Mouse (Mus musculus) megakaryocyte, embryonic 14.5 days (primary cell): ENCODE measurements at regions not wholly inside any gene's neighbourhood (a gene's known extent, or its start where the extent isn't known, plus 50 kb on each side); places are given as distances from the start of the nearest gene placed in this dataset.

Experiments used
- H3K27me3 ChIP-seq: replicated peaks from 2 replicates; pipeline ENCODE3; 2012; ENCODE audit warnings: inconsistent platforms
- H3K36me3 ChIP-seq: replicated peaks from 2 replicates; pipeline ENCODE3; 2012; ENCODE audit warnings: low read length, inconsistent platforms, mixed read lengths
- H3K4me1 ChIP-seq: 2 replicates; pipeline ENCODE4 v1.6.1; 2012; ENCODE audit warnings: inconsistent platforms
- H3K4me3 ChIP-seq: replicated peaks from 2 replicates; pipeline ENCODE3; 2012; ENCODE audit warnings: moderate library complexity, mild to moderate bottlenecking, inconsistent platforms
- H3K9me3 ChIP-seq: 2 replicates; pipeline ENCODE4 v1.6.1; 2012; ENCODE audit warnings: inconsistent platforms
- FLI1 ChIP-seq: IDR thresholded peaks from 2 replicates; pipeline ENCODE4 v1.6.1; 2012; ENCODE audit warnings: low read length, inconsistent platforms, mixed read lengths
- GATA1 ChIP-seq: IDR thresholded peaks from 3 replicates; pipeline ENCODE4 v1.6.1; 2012; ENCODE audit warnings: mixed read lengths, low read length, inconsistent platforms, borderline replicate concordance

GRCm38 (mm10) chr1:189099121-189099520 is 91.5 kb upstream of the Kctd3 start:
- H3K4me1 ChIP-seq = no peaks in the 10 kb centered on the region
- no peak overlapping the region for H3K4me3 ChIP-seq
- no peaks in the 10 kb centered on the region for H3K36me3 ChIP-seq
- peaks cover 9% of the 10 kb centered on the region; the same call in 1 of the 2 replicates for H3K9me3 ChIP-seq
- TF ChIP-seq GATA1 (no peak), FLI1 (no peak)
- H3K27me3 ChIP-seq = no peaks in the 10 kb centered on the region

- TF ChIP-seq GATA1 = no peak
- no peak for TF ChIP-seq FLI1
- Histone ChIP-seq H3K36me3 (no peaks in the 10 kb centered on the region), H3K9me3 (peaks cover 9% of the 10 kb centered on the region; the same call in 1 of the 2 replicates), H3K4me3 (no peak overlapping the region), H3K27me3 (no peaks in the 10 kb centered on the region), H3K4me1 (no peaks in the 10 kb centered on the region)
Observed at GRCm38 (mm10) chr1:189092819-189093218, 85.2 kb upstream of the Kctd3 start.

- TF ChIP-seq GATA1 (no peak), FLI1 (no peak)
- H3K27me3 ChIP-seq = no peaks in the 10 kb centered on the region
Observed at GRCm38 (mm10) chr1:189085245-189085644, 77.6 kb upstream of the Kctd3 start.

GRCm38 (mm10) chr1:189081267-189081666 is 73.6 kb upstream of the Kctd3 start:
- Histone ChIP-seq H3K4me3 (no peak overlapping the region), H3K9me3 (peaks cover 19% of the 10 kb centered on the region), H3K27me3 (no peaks in the 10 kb centered on the region), H3K4me1 (0 out of 2 replicates have a peak, but pooled peaks cover 2% of the 10 kb centered on the region), H3K36me3 (no peaks in the 10 kb centered on the region)
- TF ChIP-seq FLI1 = no peak
- TF ChIP-seq GATA1 = no peak

More at GRCm38 (mm10) chr1:189085245-189085644, 77.6 kb upstream of the Kctd3 start:
- H3K36me3 ChIP-seq = no peaks in the 10 kb centered on the region
- H3K4me3 ChIP-seq = no peak overlapping the region
- 0 out of 2 replicates have a peak, but pooled peaks cover 2% of the 10 kb centered on the region for H3K4me1 ChIP-seq
- peaks cover 17% of the 10 kb centered on the region for H3K9me3 ChIP-seq

- no peaks in the 10 kb centered on the region for H3K27me3 ChIP-seq
- peaks cover 22% of the 10 kb centered on the region for H3K9me3 ChIP-seq
- 0 out of 2 replicates have a peak, but pooled peaks cover 2% of the 10 kb centered on the region for H3K4me1 ChIP-seq
- H3K36me3 ChIP-seq = no peaks in the 10 kb centered on the region
- no peak for TF ChIP-seq FLI1
- TF ChIP-seq GATA1 = no peak
- H3K4me3 ChIP-seq = peak overlapping the region; percentile 48
Observed at GRCm38 (mm10) chr1:189080797-189081196, 73.2 kb upstream of the Kctd3 start.

- TF ChIP-seq FLI1 = no peak
- no peak for TF ChIP-seq GATA1
- peaks cover 16% of the 10 kb centered on the region for H3K9me3 ChIP-seq
Observed at GRCm38 (mm10) chr1:189079451-189080410, 72.1 kb upstream of the Kctd3 start.

GRCm38 (mm10) chr1:189077861-189078260 is 70.2 kb upstream of the Kctd3 start:
- 0 out of 2 replicates have a peak, but pooled peaks cover 2% of the 10 kb centered on the region for H3K4me1 ChIP-seq
- no peak overlapping the region for H3K4me3 ChIP-seq
- H3K36me3 ChIP-seq = no peaks in the 10 kb centered on the region
- 0 out of 2 replicates have a peak, but pooled peaks cover 9% of the 10 kb centered on the region for H3K9me3 ChIP-seq
- H3K27me3 ChIP-seq = no peaks in the 10 kb centered on the region
- TF ChIP-seq FLI1 (no peak), GATA1 (no peak)

More at GRCm38 (mm10) chr1:189079451-189080410, 72.1 kb upstream of the Kctd3 start:
- 0 out of 2 replicates have a peak, but pooled peaks cover 2% of the 10 kb centered on the region for H3K4me1 ChIP-seq
- no peak overlapping the region for H3K4me3 ChIP-seq
- no peaks in the 10 kb centered on the region for H3K27me3 ChIP-seq
- H3K36me3 ChIP-seq = no peaks in the 10 kb centered on the region

- H3K27me3 ChIP-seq = no peaks in the 10 kb centered on the region
- no peaks in the 10 kb centered on the region for H3K36me3 ChIP-seq
- H3K4me3 ChIP-seq = no peak overlapping the region
- 0 out of 2 replicates have a peak, but pooled peaks cover 13% of the 10 kb centered on the region for H3K9me3 ChIP-seq
- no peak for TF ChIP-seq GATA1
- no peak for TF ChIP-seq FLI1
- 0 out of 2 replicates have a peak, but pooled peaks cover 2% of the 10 kb centered on the region for H3K4me1 ChIP-seq
Observed at GRCm38 (mm10) chr1:189076276-189076675, 68.6 kb upstream of the Kctd3 start.

- no peak overlapping the region for H3K4me3 ChIP-seq
- no peaks in the 10 kb centered on the region for H3K27me3 ChIP-seq
- 0 out of 2 replicates have a peak, but pooled peaks cover under 1% of the 10 kb centered on the region for H3K4me1 ChIP-seq
- 0 out of 2 replicates have a peak, but pooled peaks cover 13% of the 10 kb centered on the region for H3K9me3 ChIP-seq
- TF ChIP-seq GATA1 (no peak), FLI1 (no peak)
- no peaks in the 10 kb centered on the region for H3K36me3 ChIP-seq
Observed at GRCm38 (mm10) chr1:189075671-189076070, 68.0 kb upstream of the Kctd3 start.

GRCm38 (mm10) chr1:189072516-189072915 is 64.9 kb upstream of the Kctd3 start:
- Histone ChIP-seq H3K9me3 (0 out of 2 replicates have a peak, but pooled peaks cover 16% of the 10 kb centered on the region), H3K36me3 (no peaks in the 10 kb centered on the region), H3K27me3 (no peaks in the 10 kb centered on the region), H3K4me1 (no peaks in the 10 kb centered on the region), H3K4me3 (no peak overlapping the region)
- TF ChIP-seq FLI1 (no peak), GATA1 (no peak)
